In genomic region chr13:34612402-34612801, GRCm38 (mm10) we compare ENCODE assay signal across 20 mouse cellular contexts. TPM values are rescaled to one million over a fixed set of nuclear protein-coding genes. Genes with fewer than 3 reads are reported as not detected.
DNase-seq lines count a peak whose midpoint lies in the region; ATAC-seq and TF ChIP-seq lines count a peak whose summit lies in the region.
"Had no signal": no experiment of that assay in that cellular context is flagged by ENCODE, and none has a peak within 500 bp of the region (broad histone marks: within the 10 kb centered on the region; RNA-seq: fewer than 3 reads in every experiment).

No protein-coding gene starts in this region.

- 72% methylated on average over 2 of the region's 2 CpGs for WGBS in embryonic facial prominence, embryonic 14.5 days
- 79% methylated on average over 2 of the region's 2 CpGs for whole genome bisulfite sequencing in embryonic facial prominence, embryonic 10.5 days
- WGBS in heart, embryonic 12.5 days, result 56% methylated on average over 2 of the region's 2 CpGs
- WGBS in midbrain, postnatal 0 days, result 56% methylated on average over 2 of the region's 2 CpGs
- WGBS in midbrain, embryonic 14.5 days, result 68% methylated on average over 2 of the region's 2 CpGs

- no peaks in the 10 kb centered on the region for H3K27me3 ChIP-seq in embryonic facial prominence, embryonic 14.5 days (replicated peaks; ENCODE audit: control insufficient read depth, insufficient read depth, low read length)
- H3K27me3 ChIP-seq in embryonic facial prominence, embryonic 10.5 days (replicated peaks; ENCODE audit: low read depth, poor library complexity, severe bottlenecking), result no peaks in the 10 kb centered on the region
- H3K27me3 ChIP-seq in heart, embryonic 12.5 days (replicated peaks), result no peaks in the 10 kb centered on the region
- no peaks in the 10 kb centered on the region for H3K27me3 ChIP-seq in midbrain, postnatal 0 days (ENCODE audit: insufficient read depth, low read length)
- H3K27me3 ChIP-seq in midbrain, embryonic 14.5 days (ENCODE audit: control insufficient read depth, insufficient read depth, low read length), result no peaks in the 10 kb centered on the region
- H3K27me3 ChIP-seq: CH12.LX; embryonic facial prominence, embryonic 15.5 days; heart, embryonic 15.5 days; limb, embryonic 15.5 days; midbrain, embryonic 13.5 days had no signal

- no peaks in the 10 kb centered on the region for H3K9me3 ChIP-seq in embryonic facial prominence, embryonic 14.5 days (ENCODE audit: control insufficient read depth, low read length)
- H3K9me3 ChIP-seq in embryonic facial prominence, embryonic 10.5 days, result no peaks in the 10 kb centered on the region
- no peaks in the 10 kb centered on the region for H3K9me3 ChIP-seq in heart, embryonic 12.5 days (replicated peaks)
- no peaks in the 10 kb centered on the region for H3K9me3 ChIP-seq in midbrain, postnatal 0 days (ENCODE audit: low read length)
- H3K9me3 ChIP-seq in midbrain, embryonic 14.5 days (ENCODE audit: control insufficient read depth, low read length), result no peaks in the 10 kb centered on the region
- H3K9me3 ChIP-seq: embryonic facial prominence, embryonic 15.5 days; heart, embryonic 15.5 days; limb, embryonic 15.5 days; midbrain, embryonic 13.5 days had no signal

- no peak overlapping the region for H3K9ac ChIP-seq in embryonic facial prominence, embryonic 14.5 days (ENCODE audit: low read depth, low read length)
- H3K9ac ChIP-seq in heart, embryonic 12.5 days, result no peak overlapping the region
- H3K9ac ChIP-seq in midbrain, postnatal 0 days (replicated peaks; ENCODE audit: low read length, poor library complexity, severe bottlenecking), result no peak overlapping the region
- H3K9ac ChIP-seq in midbrain, embryonic 14.5 days (replicated peaks; ENCODE audit: low read length), result no peak overlapping the region
- H3K9ac ChIP-seq: embryonic facial prominence, embryonic 15.5 days; heart, embryonic 15.5 days; limb, embryonic 15.5 days; midbrain, embryonic 13.5 days had no signal

- H3K4me2 ChIP-seq in embryonic facial prominence, embryonic 14.5 days (ENCODE audit: low read depth, low read length), result no peak overlapping the region
- no peak overlapping the region for H3K4me2 ChIP-seq in heart, embryonic 12.5 days
- no peak overlapping the region for H3K4me2 ChIP-seq in midbrain, postnatal 0 days (ENCODE audit: low read depth, low read length, poor library complexity, severe bottlenecking)
- no peak overlapping the region for H3K4me2 ChIP-seq in midbrain, embryonic 14.5 days (ENCODE audit: low read length)
- H3K4me2 ChIP-seq: embryonic facial prominence, embryonic 15.5 days; heart, embryonic 15.5 days; limb, embryonic 15.5 days; midbrain, embryonic 13.5 days had no signal

- H3K27ac ChIP-seq in embryonic facial prominence, embryonic 14.5 days (replicated peaks; ENCODE audit: low read depth, low read length), result no peak overlapping the region
- H3K27ac ChIP-seq in embryonic facial prominence, embryonic 10.5 days (replicated peaks), result no peak overlapping the region
- H3K27ac ChIP-seq in heart, embryonic 12.5 days (ENCODE audit: poor library complexity, severe bottlenecking), result no peak overlapping the region
- no peak overlapping the region for H3K27ac ChIP-seq in midbrain, postnatal 0 days (ENCODE audit: low read depth, low read length)
- H3K27ac ChIP-seq in midbrain, embryonic 14.5 days (replicated peaks; ENCODE audit: low read depth, low read length), result no peak overlapping the region
- H3K27ac ChIP-seq: embryonic facial prominence, embryonic 15.5 days; heart, embryonic 15.5 days; limb, embryonic 15.5 days; midbrain, embryonic 13.5 days had no signal

- no peaks in the 10 kb centered on the region for H3K36me3 ChIP-seq in embryonic facial prominence, embryonic 14.5 days (ENCODE audit: control insufficient read depth, insufficient read depth, low read length)
- no peaks in the 10 kb centered on the region for H3K36me3 ChIP-seq in embryonic facial prominence, embryonic 10.5 days (replicated peaks)
- H3K36me3 ChIP-seq in heart, embryonic 12.5 days, result no peaks in the 10 kb centered on the region
- H3K36me3 ChIP-seq in midbrain, postnatal 0 days (ENCODE audit: insufficient read depth, low read length), result no peaks in the 10 kb centered on the region
- no peaks in the 10 kb centered on the region for H3K36me3 ChIP-seq in midbrain, embryonic 14.5 days (ENCODE audit: control insufficient read depth, insufficient read depth, low read length)
- H3K36me3 ChIP-seq: embryonic facial prominence, embryonic 15.5 days; heart, embryonic 15.5 days; limb, embryonic 15.5 days; midbrain, embryonic 13.5 days had no signal

- peak; percentile 10 for DNase-seq in embryonic facial prominence, embryonic 14.5 days (ENCODE audit: low spot score)
- no peak for DNase-seq in embryonic facial prominence, embryonic 10.5 days (ENCODE audit: low spot score)
- DNase-seq in heart, adult 18-20 months, result peak; percentile 38 to 40
- peak; percentile 5 for DNase-seq in midbrain, postnatal 0 days (ENCODE audit: low spot score)
- DNase-seq in midbrain, embryonic 14.5 days, result no peak
- DNase-seq in adrenal gland, postnatal 25 days, result no peak
- DNase-seq: adrenal gland, adult 2 months; cerebellum, adult 18-20 months; kidney, adult 11 months; kidney, postnatal 14 days; right cerebral cortex, adult 18-20 months; thymus, postnatal 36 days had no signal

- ATAC-seq in embryonic facial prominence, embryonic 14.5 days (ENCODE audit: low read depth), result no peak
- ATAC-seq in heart, embryonic 12.5 days (ENCODE audit: insufficient number of reproducible peaks, low FRiP score), result no peak
- no peak for ATAC-seq in midbrain, postnatal 0 days (ENCODE audit: low FRiP score)
- no peak for ATAC-seq in midbrain, embryonic 14.5 days (ENCODE audit: low FRiP score, low TSS enrichment)
- no peak for ATAC-seq in megakaryocyte progenitor cell, adult 5-6 weeks (replicated peaks; ENCODE audit: poor library complexity)
- ATAC-seq: hindbrain, embryonic 16.5 days; midbrain, embryonic 13.5 days had no signal

- no peaks in the 10 kb centered on the region for H3K4me1 ChIP-seq in embryonic facial prominence, embryonic 14.5 days (ENCODE audit: control insufficient read depth, insufficient read depth, low read length)
- no peaks in the 10 kb centered on the region for H3K4me1 ChIP-seq in embryonic facial prominence, embryonic 10.5 days
- 0 out of 2 replicates have a peak, but pooled peaks cover 3% of the 10 kb centered on the region for H3K4me1 ChIP-seq in heart, embryonic 12.5 days (replicated peaks)
- H3K4me1 ChIP-seq in midbrain, postnatal 0 days (ENCODE audit: insufficient read depth, low read length), result no peaks in the 10 kb centered on the region
- no peaks in the 10 kb centered on the region for H3K4me1 ChIP-seq in midbrain, embryonic 14.5 days (ENCODE audit: control insufficient read depth, insufficient read depth, low read length)
- H3K4me1 ChIP-seq: embryonic facial prominence, embryonic 15.5 days; heart, embryonic 15.5 days; limb, embryonic 15.5 days; midbrain, embryonic 13.5 days had no signal

- no peak for TF ChIP-seq CTCF in midbrain, postnatal 0 days (IDR thresholded peaks at IDR 0.05)

- H3K4me3 ChIP-seq in embryonic facial prominence, embryonic 14.5 days (ENCODE audit: low read depth, low read length), result no peak overlapping the region
- H3K4me3 ChIP-seq in embryonic facial prominence, embryonic 10.5 days, result no peak overlapping the region
- H3K4me3 ChIP-seq in heart, embryonic 12.5 days, result no peak overlapping the region
- H3K4me3 ChIP-seq in midbrain, postnatal 0 days (ENCODE audit: low read depth, low read length), result no peak overlapping the region
- H3K4me3 ChIP-seq in midbrain, embryonic 14.5 days (replicated peaks; ENCODE audit: low read depth, low read length), result no peak overlapping the region
- H3K4me3 ChIP-seq: embryonic facial prominence, embryonic 15.5 days; heart, embryonic 15.5 days; limb, embryonic 15.5 days; midbrain, embryonic 13.5 days had no signal

RNA-seq across cellular contexts. Expression of gene Pxdc1, which starts 40.9 kb away (rescaled TPM):
- 31.0 and 33.5 TPM in 2 replicates for polyA plus RNA-seq in embryonic facial prominence, embryonic 14.5 days (2014; fragmentation: Nextera tagmentation; extraction: Ambion mirVana)
- polyA plus RNA-seq in embryonic facial prominence, embryonic 10.5 days (2016; fragmentation: Nextera tagmentation; extraction: Ambion mirVana), result 4.1 TPM in 2 replicates
- 10 to 100 TPM; 13.1 to 16.4 TPM for total RNA-seq in heart, adult 18-20 months (2021)
- polyA plus RNA-seq in heart, embryonic 12.5 days (2016; fragmentation: Nextera tagmentation; extraction: Ambion mirVana), result 23.8 and 27.1 TPM in 2 replicates
- 11.7 and 12.7 TPM in 2 replicates for total RNA-seq in midbrain, postnatal 0 days (2014; rRNA removed)
- polyA plus RNA-seq in midbrain, postnatal 0 days (2015; fragmentation: Nextera tagmentation; extraction: Ambion mirVana), result 7.5 and 7.8 TPM in 2 replicates
- 9.6 and 10.1 TPM in 2 replicates for polyA plus RNA-seq in midbrain, embryonic 14.5 days (2014; fragmentation: Nextera tagmentation; extraction: Ambion mirVana)
- not detected in 2 replicates for total RNA-seq in megakaryocyte progenitor cell, adult 5-6 weeks (2015)
- not detected in 2 replicates for total RNA-seq in megakaryocyte progenitor cell, adult 5-6 weeks (2017)
- 1.8 and 2.8 TPM in 2 replicates for total RNA-seq in adrenal gland, postnatal 25 days (2021)
- total RNA-seq: CH12.LX had no signal

Comparison
In these comparisons a context has a peak if more than half of its experiments do, and no peak if none do; other contexts are left out.
1. DNase-seq: peak in embryonic facial prominence, embryonic 14.5 days (single experiment), heart, adult 18-20 months (2 of 2) and midbrain, postnatal 0 days (single experiment); none in embryonic facial prominence, embryonic 10.5 days (single experiment), midbrain, embryonic 14.5 days (single experiment) and adrenal gland, postnatal 25 days (single experiment).